Mouse (Mus musculus) lung, postnatal 14 days (tissue): ENCODE measurements around the gene Lat2.
"Not testable (repeated sequence)": the region's sequence is repeated elsewhere in the genome, so short reads cannot be mapped to it uniquely, and the experiment has no call there.

Experiments
- DNase-seq: peaks from one replicate; pipeline ENCODE4 v3.0.0; 2021

Lat2 gene

GRCm38 (mm10) chr5:134614802-134615201 is at the start of gene Lat2:
TSS of gene Lat2 (minus strand) at chr5:134615025.
- no peak for DNase-seq

GRCm38 (mm10) chr5:134656708-134657107 is 41.9 kb upstream of the Lat2 start:
- no peak for DNase-seq

- DNase-seq = peak; percentile 82
Observed at GRCm38 (mm10) chr5:134652015-134652414, 37.2 kb upstream of the Lat2 start.

GRCm38 (mm10) chr5:134650926-134651325 is 36.1 kb upstream of the Lat2 start:
- peak; percentile 83 for DNase-seq

- not testable (repeated sequence) for DNase-seq
Observed at GRCm38 (mm10) chr5:134648976-134649375, 34.2 kb upstream of the Lat2 start.

- DNase-seq = no peak
Observed at GRCm38 (mm10) chr5:134647394-134647793, 32.6 kb upstream of the Lat2 start.

GRCm38 (mm10) chr5:134646461-134646860 is 31.6 kb upstream of the Lat2 start:
- no peak for DNase-seq

- DNase-seq = peak; percentile 81
Observed at GRCm38 (mm10) chr5:134644643-134645118, 29.9 kb upstream of the Lat2 start.

- DNase-seq = no peak
Observed at GRCm38 (mm10) chr5:134644121-134644520, 29.3 kb upstream of the Lat2 start.

- no peak for DNase-seq
Observed at GRCm38 (mm10) chr5:134640371-134640770, 25.5 kb upstream of the Lat2 start.

- peak; percentile 98 for DNase-seq
Observed at GRCm38 (mm10) chr5:134639269-134639682, 24.5 kb upstream of the Lat2 start, which contains the start of gene Eif4h. TSS of gene Eif4h (minus strand) at chr5:134639490.

GRCm38 (mm10) chr5:134638461-134639268 is 23.8 kb upstream of the Lat2 start:
- DNase-seq = no peak

- no peak for DNase-seq
Observed at GRCm38 (mm10) chr5:134637820-134638367, 23.1 kb upstream of the Lat2 start.

- no peak for DNase-seq
Observed at GRCm38 (mm10) chr5:134632841-134633240, 18.0 kb upstream of the Lat2 start.

- no peak for DNase-seq
Observed at GRCm38 (mm10) chr5:134630835-134631234, 16.0 kb upstream of the Lat2 start.

- no peak for DNase-seq
Observed at GRCm38 (mm10) chr5:134629508-134629907, 14.7 kb upstream of the Lat2 start.

GRCm38 (mm10) chr5:134622069-134622468 is 7.2 kb upstream of the Lat2 start:
- no peak for DNase-seq

GRCm38 (mm10) chr5:134621099-134621640 is 6.3 kb upstream of the Lat2 start:
- no peak for DNase-seq

GRCm38 (mm10) chr5:134620457-134620856 is 5.6 kb upstream of the Lat2 start:
- no peak for DNase-seq

GRCm38 (mm10) chr5:134617071-134617470 is 2.2 kb upstream of the Lat2 start:
- DNase-seq = peak; percentile 80

- DNase-seq = no peak
Observed at GRCm38 (mm10) chr5:134615780-134616179, 955 bp upstream of the Lat2 start.

- no peak for DNase-seq
Observed at GRCm38 (mm10) chr5:134615380-134615779, 555 bp upstream of the Lat2 start.

- no peak for DNase-seq
Observed at GRCm38 (mm10) chr5:134614296-134614695, 529 bp downstream of the Lat2 start.

- no peak for DNase-seq
Observed at GRCm38 (mm10) chr5:134613727-134614126, 1.1 kb downstream of the Lat2 start.
